9 mouse cellular contexts compared by ENCODE assay signal in genomic region chr2:148406971-148407869, GRCm38 (mm10). TPM values are rescaled to one million over a fixed set of nuclear protein-coding genes. Genes with fewer than 3 reads are reported as not detected.
DNase-seq lines count a peak whose midpoint lies in the region; ATAC-seq lines count a peak whose summit lies in the region.
"Had no signal": no experiment of that assay in that cellular context is flagged by ENCODE, and none has a peak within 500 bp of the region (broad histone marks: within the 10 kb centered on the region; RNA-seq: fewer than 3 reads in every experiment).

No protein-coding gene starts in this region.

- 0 out of 2 replicates have a peak, but pooled peaks have one; percentile 29 for ATAC-seq in embryonic facial prominence, embryonic 13.5 days (ENCODE audit: insufficient number of reproducible peaks, insufficient read depth, low FRiP score, low TSS enrichment, low read depth)
- ATAC-seq in limb, embryonic 12.5 days (ENCODE audit: insufficient number of reproducible peaks, insufficient read depth, low FRiP score, low TSS enrichment, low read depth), result peak; percentile 17; the same call in 1 of the 2 replicates
- peak; percentile 38 for ATAC-seq in midbrain, embryonic 12.5 days (ENCODE audit: low FRiP score, low read depth)

- H3K4me2 ChIP-seq in embryonic facial prominence, embryonic 13.5 days, result peak overlapping the region; percentile 75
- peak overlapping the region; percentile 72 for H3K4me2 ChIP-seq in limb, embryonic 12.5 days
- peak overlapping the region; percentile 61 for H3K4me2 ChIP-seq in midbrain, embryonic 12.5 days (replicated peaks)

- H3K4me3 ChIP-seq in embryonic facial prominence, embryonic 13.5 days, result peak overlapping the region; percentile 44
- peak overlapping the region; percentile 41 for H3K4me3 ChIP-seq in limb, embryonic 12.5 days (replicated peaks)
- peak overlapping the region; percentile 40 for H3K4me3 ChIP-seq in midbrain, embryonic 12.5 days

- peak overlapping the region; percentile 58 for H3K9ac ChIP-seq in embryonic facial prominence, embryonic 13.5 days
- H3K9ac ChIP-seq in limb, embryonic 12.5 days (replicated peaks), result peak overlapping the region; percentile 45; the same call in 1 of the 2 replicates
- H3K9ac ChIP-seq in midbrain, embryonic 12.5 days (replicated peaks), result peak overlapping the region; percentile 37

- 0 out of 2 replicates have a peak overlapping the region, but pooled peaks have one; percentile 44 for H3K27ac ChIP-seq in embryonic facial prominence, embryonic 13.5 days
- no peak overlapping the region for H3K27ac ChIP-seq in limb, embryonic 12.5 days
- H3K27ac ChIP-seq in midbrain, embryonic 12.5 days (replicated peaks), result no peak overlapping the region; the same call in 1 of the 2 replicates

- DNase-seq in kidney, adult 11 months, result peak; percentile 30
- no peak for DNase-seq in kidney, adult 9 months
- DNase-seq in heart, postnatal 10 days, result peak; percentile 65 to 66
- DNase-seq in thymus, postnatal 0 days (ENCODE audit: low spot score), result peak; percentile 30
- no peak for DNase-seq in c-Kit-positive CD71-positive TER-119-positive erythroid progenitor cells, embryonic 14.5 days (ENCODE audit: low spot score)

- H3K27me3 ChIP-seq in embryonic facial prominence, embryonic 13.5 days, result peaks cover 59% of the 10 kb centered on the region
- H3K27me3 ChIP-seq in limb, embryonic 12.5 days, result peaks cover 50% of the 10 kb centered on the region
- peaks cover 56% of the 10 kb centered on the region for H3K27me3 ChIP-seq in midbrain, embryonic 12.5 days

- peaks cover 29% of the 10 kb centered on the region for H3K4me1 ChIP-seq in embryonic facial prominence, embryonic 13.5 days
- peaks cover 27% of the 10 kb centered on the region for H3K4me1 ChIP-seq in limb, embryonic 12.5 days (replicated peaks)
- H3K4me1 ChIP-seq in midbrain, embryonic 12.5 days, result peaks cover 24% of the 10 kb centered on the region

- 4% methylated on average over 55 of the region's 55 CpGs for WGBS in embryonic facial prominence, embryonic 13.5 days
- WGBS in limb, embryonic 12.5 days, result 6% methylated on average over 55 of the region's 55 CpGs
- 5% methylated on average over 55 of the region's 55 CpGs for WGBS in midbrain, embryonic 12.5 days

- intact Hi-C loops in heart, postnatal 10 days (cut with DNase I), result loop anchor here (1.0 to 5.0 kb wide), 5 partner anchors 130 to 270 kb away; no protein-coding TSS in a partner anchor

- H3K36me3 ChIP-seq in embryonic facial prominence, embryonic 13.5 days, result no peaks in the 10 kb centered on the region
- no peaks in the 10 kb centered on the region for H3K36me3 ChIP-seq in limb, embryonic 12.5 days
- no peaks in the 10 kb centered on the region for H3K36me3 ChIP-seq in midbrain, embryonic 12.5 days
- H3K36me3 ChIP-seq: G1E had no signal

- no peaks in the 10 kb centered on the region for H3K9me3 ChIP-seq in embryonic facial prominence, embryonic 13.5 days
- no peaks in the 10 kb centered on the region for H3K9me3 ChIP-seq in limb, embryonic 12.5 days
- H3K9me3 ChIP-seq in midbrain, embryonic 12.5 days, result no peaks in the 10 kb centered on the region

RNA-seq across cellular contexts. Expression of gene Thbd, which starts 0.8 kb away (rescaled TPM):
- polyA plus RNA-seq in embryonic facial prominence, embryonic 13.5 days (2015; fragmentation: Nextera tagmentation; extraction: Ambion mirVana), result 8.5 and 9.9 TPM in 2 replicates
- 10 to 100 TPM; 54.0 to 55.4 TPM for total RNA-seq in heart, postnatal 10 days (2021)
- polyA plus RNA-seq in limb, embryonic 12.5 days (2016; fragmentation: Nextera tagmentation; extraction: Ambion mirVana), result 4.8 and 6.2 TPM in 2 replicates
- polyA plus RNA-seq in midbrain, embryonic 12.5 days (2016; fragmentation: Nextera tagmentation; extraction: Ambion mirVana), result 11.9 and 23.5 TPM in 2 replicates
- polyA plus RNA-seq in thymus, postnatal 0 days (2015; fragmentation: Nextera tagmentation; extraction: Ambion mirVana), result 3.8 and 4.9 TPM in 2 replicates
- total RNA-seq: G1E had no signal
- polyA plus RNA-seq: G1E had no signal

RNA-seq across cellular contexts. Expression of gene Sstr4, which starts 12.1 kb away (rescaled TPM):
- polyA plus RNA-seq in embryonic facial prominence, embryonic 13.5 days (2015; fragmentation: Nextera tagmentation; extraction: Ambion mirVana), result 2.0 and 2.3 TPM in 2 replicates
- under 1 TPM; 0.77 to 0.89 TPM for total RNA-seq in heart, postnatal 10 days (2021)
- 0.99 and 1.4 TPM in 2 replicates for polyA plus RNA-seq in limb, embryonic 12.5 days (2016; fragmentation: Nextera tagmentation; extraction: Ambion mirVana)
- polyA plus RNA-seq in midbrain, embryonic 12.5 days (2016; fragmentation: Nextera tagmentation; extraction: Ambion mirVana), result 1.5 and 2.4 TPM in 2 replicates
- not detected in 2 replicates for polyA plus RNA-seq in thymus, postnatal 0 days (2015; fragmentation: Nextera tagmentation; extraction: Ambion mirVana)
- total RNA-seq: G1E had no signal
- polyA plus RNA-seq: G1E had no signal

RNA-seq across cellular contexts. Expression of gene Cd93, which starts 36.1 kb away (rescaled TPM):
- 8.0 and 9.7 TPM in 2 replicates for polyA plus RNA-seq in embryonic facial prominence, embryonic 13.5 days (2015; fragmentation: Nextera tagmentation; extraction: Ambion mirVana)
- total RNA-seq in heart, postnatal 10 days (2021), result 100 to 1,000 TPM; 163 to 201 TPM
- 5.6 and 6.2 TPM in 2 replicates for polyA plus RNA-seq in limb, embryonic 12.5 days (2016; fragmentation: Nextera tagmentation; extraction: Ambion mirVana)
- polyA plus RNA-seq in midbrain, embryonic 12.5 days (2016; fragmentation: Nextera tagmentation; extraction: Ambion mirVana), result 6.3 and 6.5 TPM in 2 replicates
- 4.0 and 4.1 TPM in 2 replicates for polyA plus RNA-seq in thymus, postnatal 0 days (2015; fragmentation: Nextera tagmentation; extraction: Ambion mirVana)

Comparison
In these comparisons a context has a peak if more than half of its experiments do, and no peak if none do; other contexts are left out.
1. DNase-seq: peak in kidney, adult 11 months (single experiment), heart, postnatal 10 days (2 of 2) and thymus, postnatal 0 days (single experiment); none in kidney, adult 9 months (single experiment) and c-Kit-positive CD71-positive TER-119-positive erythroid progenitor cells, embryonic 14.5 days (single experiment).
2. Peak in every context shown above with its lines, with median percentiles within 50 percentile points of each other: ATAC-seq, H3K4me2 ChIP-seq, H3K4me3 ChIP-seq and H3K9ac ChIP-seq.